Mouse (Mus musculus) lung, postnatal 25 days (tissue): ENCODE results near the gene Lypd6b.

Source experiments
- DNase-seq: peaks from one replicate; pipeline ENCODE4 v3.0.0; 2022; ENCODE audit warnings: low spot score

Lypd6b gene

DNA sequence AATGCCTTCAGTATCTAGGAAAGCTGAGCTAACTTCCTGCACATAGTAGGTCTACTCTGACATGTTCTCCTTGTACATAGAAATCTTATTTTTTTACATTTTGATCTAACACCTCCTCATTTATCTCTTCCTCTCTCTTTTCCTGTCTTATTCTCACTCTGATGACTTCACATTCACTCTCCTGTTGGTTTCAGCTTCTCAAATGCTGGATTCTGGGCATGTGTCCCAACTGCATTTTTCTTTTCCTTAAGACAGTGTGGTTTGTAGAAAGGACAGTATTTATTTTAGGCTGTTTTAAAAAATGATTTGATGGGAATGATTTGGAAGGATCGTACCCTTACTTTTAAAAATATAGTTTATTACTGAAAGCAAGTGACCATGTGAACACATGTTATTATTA is 34.8 kb downstream of the Lypd6b start:
- DNase-seq, result no peak

DNA sequence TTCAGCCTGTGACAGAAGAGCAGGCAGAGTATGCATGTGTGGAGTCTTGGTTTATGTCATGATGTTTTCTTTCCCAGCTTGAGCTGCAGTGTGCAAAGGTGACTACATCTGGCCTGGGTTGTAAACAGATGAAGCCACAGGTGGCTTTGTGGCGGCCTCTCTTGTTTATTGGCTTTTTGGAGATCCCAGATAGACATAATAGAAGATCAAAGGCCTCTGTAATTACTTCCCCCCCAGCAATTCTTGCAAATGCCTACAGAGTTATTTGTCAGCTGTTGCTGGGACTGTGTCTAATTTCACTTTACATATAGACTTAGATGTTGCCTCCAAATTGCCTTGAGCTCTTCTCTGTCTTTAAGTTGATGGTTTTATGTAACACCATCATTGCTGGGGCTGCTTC is 38.1 kb downstream of the Lypd6b start:
- no peak for DNase-seq

GRCm38 (mm10) chr2:49827756-49828155 is 40.3 kb downstream of the Lypd6b start:
- DNase-seq, result no peak

- DNase-seq, result no peak
Measured at GRCm38 (mm10) chr2:49830369-49830768, 42.9 kb downstream of the Lypd6b start.

DNA sequence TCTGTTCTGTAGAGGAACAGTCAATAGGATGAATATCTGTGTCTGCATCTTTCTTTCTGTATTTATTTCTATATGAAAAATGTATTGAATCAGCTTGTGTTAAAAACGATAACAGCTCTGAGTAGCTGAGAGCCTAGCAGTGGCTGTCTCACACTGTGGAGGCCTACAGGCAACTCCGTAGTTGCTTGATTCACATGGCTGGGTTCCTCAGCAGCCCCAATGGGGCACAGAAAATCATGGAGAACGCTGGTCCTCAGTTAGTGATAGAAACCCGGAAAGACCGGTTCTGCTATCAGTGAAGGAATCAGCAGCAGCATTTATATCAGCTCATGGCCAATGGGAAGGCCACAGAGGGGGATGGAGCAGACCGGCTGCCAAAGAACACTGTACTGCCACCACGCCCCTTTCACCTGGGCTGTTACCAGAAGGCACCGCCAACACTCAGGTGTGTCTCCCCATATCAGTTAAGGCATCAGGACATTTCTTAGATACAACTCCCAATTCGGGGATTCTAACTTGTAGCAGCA is 44.9 kb downstream of the Lypd6b start:
- DNase-seq, result no peak

DNA sequence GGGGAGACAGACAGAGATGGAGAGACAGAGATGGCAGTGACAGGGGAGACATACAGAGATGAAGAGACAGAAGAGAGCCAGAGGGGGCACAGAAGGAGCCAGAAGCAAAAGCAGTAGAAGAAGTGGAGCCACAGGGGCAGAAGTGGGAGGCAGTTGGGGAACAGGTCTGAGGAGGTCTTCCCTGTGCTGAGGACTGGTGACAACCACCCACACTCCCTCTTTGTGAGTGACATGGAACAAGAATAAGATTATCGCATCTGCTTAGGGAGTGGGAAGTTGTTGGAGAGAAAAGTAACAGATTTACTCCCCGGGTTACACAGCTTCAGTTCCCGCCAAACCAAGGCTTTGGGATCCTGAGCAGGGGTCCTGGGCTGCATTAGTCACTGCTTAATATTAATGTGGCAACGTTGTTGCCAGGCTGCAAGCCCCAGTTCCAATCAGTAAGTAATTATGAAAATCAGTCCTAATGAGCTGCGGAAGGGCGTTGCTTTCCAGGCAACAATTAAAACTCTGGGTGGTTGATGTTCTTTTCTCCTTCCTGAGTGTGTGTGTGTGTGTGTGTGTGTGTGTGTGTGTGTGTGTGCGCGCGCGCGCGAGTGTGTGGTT is 50.1 kb downstream of the Lypd6b start:
- no peak for DNase-seq

- DNase-seq, result no peak
Measured at GRCm38 (mm10) chr2:49838611-49839010, 51.1 kb downstream of the Lypd6b start.

GRCm38 (mm10) chr2:49840573-49840972 is 53.1 kb downstream of the Lypd6b start:
- DNase-seq, result peak; percentile 52

- no peak for DNase-seq
Measured at GRCm38 (mm10) chr2:49841089-49841488, 53.6 kb downstream of the Lypd6b start.

DNA sequence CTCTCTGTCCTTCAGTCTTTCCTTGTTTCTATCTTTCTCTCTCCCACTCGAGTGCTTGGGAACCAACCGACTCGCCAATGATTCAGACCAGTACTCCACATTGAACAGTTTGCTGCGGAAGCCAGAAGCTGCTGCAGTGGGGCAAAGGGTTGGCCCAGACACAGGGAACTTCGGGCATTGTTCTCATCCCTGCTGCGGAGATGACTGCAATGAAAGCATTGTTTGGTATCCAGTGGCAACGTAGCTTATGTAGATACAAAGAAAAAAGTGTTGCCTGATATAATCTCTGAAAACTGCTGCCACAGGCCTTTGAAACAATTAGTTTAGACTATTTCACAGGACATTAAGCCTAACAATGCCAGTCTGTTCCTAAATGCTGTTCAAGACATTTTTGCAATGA is 57.6 kb downstream of the Lypd6b start:
- DNase-seq, result no peak

DNA sequence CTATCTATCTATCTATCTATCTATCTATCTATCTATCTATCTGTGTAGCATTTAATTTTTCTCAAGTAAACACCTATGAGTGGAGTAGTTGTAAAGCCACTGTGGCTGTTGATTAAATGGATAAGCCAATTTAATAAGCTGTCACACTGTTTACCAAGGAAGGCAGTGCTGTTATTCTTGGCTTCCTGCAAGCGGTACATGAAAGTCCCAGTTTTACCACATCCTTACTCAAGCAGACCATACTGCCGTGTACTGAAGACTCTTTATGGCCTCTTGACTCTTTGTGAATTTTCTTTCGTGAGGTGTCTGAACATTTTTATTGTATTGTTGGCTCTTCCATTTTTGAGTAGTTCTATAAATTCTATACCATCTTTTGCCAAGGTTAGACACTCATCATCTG is 58.6 kb downstream of the Lypd6b start:
- no peak for DNase-seq

GRCm38 (mm10) chr2:49846880-49847279 is 59.4 kb downstream of the Lypd6b start:
- DNase-seq, result no peak

- DNase-seq, result no peak
Measured at GRCm38 (mm10) chr2:49847831-49848230, 60.3 kb downstream of the Lypd6b start.

- no peak for DNase-seq
Measured at GRCm38 (mm10) chr2:49849771-49850170, 62.3 kb downstream of the Lypd6b start.

- DNase-seq, result no peak
Measured at GRCm38 (mm10) chr2:49851977-49852376, 64.5 kb downstream of the Lypd6b start.

DNA sequence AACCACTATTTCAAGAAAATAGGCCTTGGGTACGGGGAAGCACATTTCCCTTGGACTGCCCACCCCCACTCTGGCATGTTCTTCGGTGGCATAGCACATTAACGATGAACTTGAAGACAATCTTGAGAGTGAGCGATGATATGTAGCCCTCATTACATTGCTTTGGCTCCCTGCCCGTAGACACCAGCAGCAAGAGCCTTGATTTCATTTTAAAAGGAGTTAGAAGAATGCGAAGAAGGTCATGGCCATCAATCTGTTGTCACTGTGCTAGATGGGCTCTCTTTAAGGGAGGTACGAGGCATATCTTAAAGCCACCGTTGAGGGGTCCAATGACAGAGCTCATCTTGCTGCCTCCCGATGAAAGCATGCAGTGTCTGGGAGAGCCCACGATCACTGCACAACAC is 68.7 kb downstream of the Lypd6b start:
- no peak for DNase-seq

GRCm38 (mm10) chr2:49856584-49856983 is 69.1 kb downstream of the Lypd6b start:
- DNase-seq, result no peak

DNA sequence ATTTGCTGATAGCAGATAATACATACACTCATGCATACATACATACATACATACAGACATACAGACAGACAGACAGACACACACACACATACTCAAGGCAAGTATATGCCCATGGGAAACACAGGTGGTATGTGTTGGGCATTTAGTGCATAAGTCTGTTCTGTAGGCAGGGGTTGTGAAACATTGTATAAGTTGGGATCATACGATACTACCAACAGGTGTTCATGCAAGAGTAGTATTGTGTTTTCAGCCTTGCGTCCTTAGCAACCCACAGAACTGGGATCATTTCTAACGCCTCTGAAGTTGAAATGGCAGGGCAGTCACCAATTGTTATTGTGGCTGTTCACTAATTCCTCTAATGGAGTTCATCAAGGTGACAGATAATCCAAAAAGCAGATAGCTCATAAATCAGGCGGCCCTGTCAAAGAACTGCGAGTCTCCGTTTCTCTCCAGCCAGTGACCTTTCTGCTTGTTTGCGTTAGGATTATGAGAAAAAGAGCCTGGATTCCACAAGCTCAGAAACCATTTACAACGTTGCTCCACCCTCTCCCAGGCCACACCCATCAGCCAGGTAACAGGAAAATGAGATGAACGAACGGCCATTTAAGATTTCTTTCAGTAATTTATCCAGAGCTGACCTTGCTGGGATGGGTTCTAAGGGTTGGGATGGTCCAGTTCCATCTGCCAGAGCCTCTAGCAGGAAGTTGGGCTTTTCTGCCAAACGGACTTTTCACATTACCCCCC is 72.9 kb downstream of the Lypd6b start:
- no peak for DNase-seq

GRCm38 (mm10) chr2:49860969-49861592 is 73.6 kb downstream of the Lypd6b start:
- DNase-seq, result no peak

- no peak for DNase-seq
Measured at GRCm38 (mm10) chr2:49861658-49862057, 74.2 kb downstream of the Lypd6b start.

DNA sequence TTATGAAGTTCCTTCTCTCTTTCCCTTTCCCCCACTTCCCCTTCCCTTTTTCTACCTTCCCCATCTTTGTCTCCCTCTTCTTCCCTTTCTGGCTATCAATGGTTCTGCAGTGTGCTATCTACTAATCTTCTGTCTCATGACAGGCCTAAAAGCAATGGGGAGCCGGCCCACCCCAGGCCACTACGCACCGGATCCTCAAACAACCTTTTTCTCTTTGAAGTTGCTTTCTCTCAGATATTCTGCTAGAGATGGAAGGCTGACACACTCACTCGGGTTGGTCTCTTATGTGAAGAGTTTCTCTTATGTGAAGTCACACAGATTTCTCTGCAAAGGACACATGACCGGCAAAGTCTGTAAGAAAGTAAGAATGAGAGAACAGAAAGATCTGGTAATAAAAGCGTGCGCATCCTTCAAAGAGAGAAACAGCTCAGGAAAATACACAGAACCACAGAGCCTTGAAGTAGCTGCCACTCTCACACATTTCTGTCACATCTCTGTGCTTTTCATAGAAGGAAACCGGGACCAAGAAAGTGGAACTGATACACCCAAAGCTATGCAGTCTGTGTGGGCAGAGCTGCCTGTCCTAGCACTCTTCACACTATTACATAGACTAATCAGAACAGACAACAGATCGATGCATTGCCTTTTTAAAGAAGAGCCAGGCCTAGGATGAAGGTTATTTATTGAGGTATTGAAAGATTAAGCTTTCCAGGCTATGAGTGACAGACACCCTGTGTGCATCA is 80.8 kb downstream of the Lypd6b start:
- DNase-seq, result no peak

GRCm38 (mm10) chr2:49869044-49869443 is 81.6 kb downstream of the Lypd6b start:
- DNase-seq, result no peak
